Mouse (Mus musculus): ENCODE data around the gene Ppm1n. TPM values are rescaled to one million over a fixed set of nuclear protein-coding genes. Genes with fewer than 3 reads are reported as not detected.

Gene Ppm1n
- polyA plus RNA-seq, 1 experiment from 2014 or later = 0.32 TPM

DNA sequence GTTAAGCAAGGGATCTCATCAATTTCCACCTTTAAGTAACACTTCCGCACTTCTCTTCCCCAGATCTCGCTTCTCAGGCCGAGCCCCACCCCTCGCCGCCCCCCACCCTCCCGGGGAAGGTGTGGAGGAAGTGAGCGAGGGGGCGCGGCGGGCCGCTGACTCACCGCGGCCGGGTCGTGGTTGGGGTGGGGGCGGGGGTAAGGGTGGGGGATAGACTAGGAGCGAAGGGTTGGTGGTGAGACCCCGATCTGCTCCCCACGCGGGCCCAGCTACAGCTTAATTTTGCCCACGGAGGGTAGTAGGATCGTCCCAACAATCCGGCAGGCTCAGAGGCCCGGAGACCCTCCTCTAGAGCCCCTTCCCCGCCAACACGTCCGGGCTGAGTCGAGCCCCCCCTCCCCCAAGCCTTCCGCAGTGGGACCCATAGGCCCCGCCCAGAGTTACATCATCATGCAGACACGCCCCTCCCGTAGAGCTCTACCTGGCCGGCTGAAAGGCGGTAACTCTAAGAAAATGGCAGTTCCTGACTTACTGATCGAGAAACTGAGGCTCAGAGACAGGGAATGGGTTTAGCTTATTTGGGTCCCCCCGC is 7.6 kb downstream of the Ppm1n start:
- ATAC-seq = peak; percentile 68
- under 1% methylated on average over 36 of the region's 36 CpGs for whole genome bisulfite sequencing
- Histone ChIP-seq H3K4me1 (ENCODE audit: control insufficient read depth, insufficient read depth, low read length) (peaks cover 21% of the 10 kb centered on the region), H3K9me3 (ENCODE audit: control insufficient read depth, low read length) (peaks cover 3% of the 10 kb centered on the region; the same call in 1 of the 2 replicates), H3K36me3 (ENCODE audit: control insufficient read depth, insufficient read depth, low read length) (no peaks in the 10 kb centered on the region), H3K4me2 (ENCODE audit: low read depth, low read length) (peak overlapping the region; percentile 81), H3K9ac (ENCODE audit: low read depth, low read length) (peak overlapping the region; percentile 94), H3K27me3 (replicated peaks; ENCODE audit: control insufficient read depth, insufficient read depth, low read length) (no peaks in the 10 kb centered on the region), H3K4me3 (ENCODE audit: low read length) (peak overlapping the region; percentile 91), H3K27ac (ENCODE audit: low read length) (peak overlapping the region; percentile 98)

DNA sequence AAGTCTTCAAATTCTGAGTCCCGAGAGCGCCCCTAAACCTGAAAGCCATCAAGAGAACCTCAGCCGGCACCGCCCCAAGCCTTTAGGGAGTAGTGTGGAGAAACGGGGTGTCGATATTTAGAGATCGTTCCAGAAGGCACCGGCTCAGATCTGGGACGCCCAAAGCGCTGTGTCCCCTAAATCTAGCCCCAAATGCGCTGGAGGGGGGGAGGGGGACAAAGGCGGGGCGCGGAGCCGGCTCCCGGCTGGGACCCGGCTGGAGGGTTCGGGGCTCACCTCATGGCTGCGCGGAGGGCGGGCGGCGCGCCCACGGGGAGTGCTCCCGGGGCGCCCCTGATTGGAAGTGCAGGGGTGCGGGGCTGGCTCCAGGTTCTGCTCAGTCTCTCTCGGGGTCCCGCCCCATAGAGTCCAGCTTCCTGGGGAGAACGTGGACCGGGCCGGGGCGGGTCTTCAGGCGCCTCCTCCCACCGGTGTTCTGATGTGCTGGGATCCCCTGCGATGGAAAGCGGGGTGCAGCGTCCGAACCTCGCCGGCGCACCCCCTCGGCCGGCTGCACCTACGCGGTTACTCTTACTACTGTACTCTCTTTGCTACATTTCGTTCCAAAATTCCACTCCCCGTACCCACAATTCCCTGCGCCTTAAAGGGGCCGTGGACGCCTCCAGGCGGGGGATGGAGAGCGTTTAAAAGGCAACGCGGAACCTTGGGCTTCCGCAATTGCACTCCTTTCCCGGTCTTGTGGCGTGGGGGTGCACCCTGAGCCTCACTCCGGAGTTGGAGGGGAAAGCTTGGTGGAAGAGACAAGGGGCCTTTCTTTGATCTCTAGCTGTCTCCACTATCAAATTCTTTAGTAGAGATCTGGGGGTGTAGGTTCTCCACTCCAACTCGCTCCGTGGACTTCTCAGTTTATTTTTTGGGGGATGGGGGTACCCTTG is 8.4 kb downstream of the Ppm1n start, which contains the start of gene Vasp:
Gene Vasp (minus strand): TSS at position 580 of the 935 bp plus-strand sequence.
- H3K4me1 ChIP-seq (ENCODE audit: control insufficient read depth, insufficient read depth, low read length) = peaks cover 28% of the 10 kb centered on the region
- H3K9ac ChIP-seq (ENCODE audit: low read depth, low read length) = peak within 1 kb of the TSS; percentile 94
- no peaks in the 10 kb centered on the region for H3K27me3 ChIP-seq (replicated peaks; ENCODE audit: control insufficient read depth, insufficient read depth, low read length)
- H3K36me3 ChIP-seq (ENCODE audit: control insufficient read depth, insufficient read depth, low read length) = no peaks in the 10 kb centered on the region
- WGBS = under 1% methylated on average over 62 of the region's 62 CpGs
- H3K4me2 ChIP-seq (ENCODE audit: low read depth, low read length) = peak within 1 kb of the TSS; percentile 81
- peaks cover 3% of the 10 kb centered on the region; the same call in 1 of the 2 replicates for H3K9me3 ChIP-seq (ENCODE audit: control insufficient read depth, low read length)
- peak within 1 kb of the TSS; percentile 91 for H3K4me3 ChIP-seq (ENCODE audit: low read length)
- peak; percentile 73 for ATAC-seq
- H3K27ac ChIP-seq (ENCODE audit: low read length) = peak within 1 kb of the TSS; percentile 98

DNA sequence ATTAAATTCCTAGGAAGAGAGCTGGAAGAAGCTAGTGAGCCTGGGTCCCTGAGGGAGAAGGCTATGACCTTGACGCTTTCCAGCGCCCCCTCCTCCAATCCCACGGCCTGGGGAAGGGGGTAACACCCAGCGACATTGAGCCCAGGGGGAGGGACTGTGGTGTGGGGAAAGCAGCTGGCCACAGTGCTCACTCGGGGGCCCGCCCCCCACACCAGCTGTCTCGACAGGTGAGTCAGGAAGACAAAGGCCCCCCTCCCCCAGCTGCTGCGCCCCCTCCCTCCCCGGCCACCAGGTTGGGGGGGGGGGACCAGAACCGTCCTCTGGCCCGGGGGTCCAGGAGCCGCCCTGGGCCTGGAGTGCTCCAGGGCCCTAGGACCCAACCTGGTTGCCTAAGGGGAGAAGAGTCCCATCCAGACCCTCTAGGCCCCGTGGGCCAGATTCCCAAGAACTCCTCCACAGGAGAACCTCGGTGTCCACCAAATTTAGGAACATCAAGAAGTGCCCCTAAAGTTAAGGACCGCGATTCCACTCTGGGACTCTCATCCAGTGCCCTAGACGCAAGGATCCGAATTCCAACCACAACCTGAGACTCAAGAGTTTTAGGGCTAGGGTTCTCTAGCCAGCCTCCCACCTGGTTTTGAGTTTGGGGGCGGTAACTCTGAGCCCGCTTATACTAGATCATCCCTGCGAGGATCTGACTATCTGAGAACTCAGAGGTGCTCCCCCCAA is 9.2 kb downstream of the Ppm1n start:
- Histone ChIP-seq H3K27ac (ENCODE audit: low read length) (peak overlapping the region; percentile 98), H3K9ac (ENCODE audit: low read depth, low read length) (peak overlapping the region; percentile 94), H3K27me3 (replicated peaks; ENCODE audit: control insufficient read depth, insufficient read depth, low read length) (no peaks in the 10 kb centered on the region), H3K4me2 (ENCODE audit: low read depth, low read length) (peak overlapping the region; percentile 81), H3K36me3 (ENCODE audit: control insufficient read depth, insufficient read depth, low read length) (no peaks in the 10 kb centered on the region), H3K4me3 (ENCODE audit: low read length) (peak overlapping the region; percentile 91), H3K9me3 (ENCODE audit: control insufficient read depth, low read length) (no peaks in the 10 kb centered on the region), H3K4me1 (ENCODE audit: control insufficient read depth, insufficient read depth, low read length) (peaks cover 36% of the 10 kb centered on the region)
- no peak for ATAC-seq
- under 1% methylated on average over 20 of the region's 21 CpGs for WGBS

DNA sequence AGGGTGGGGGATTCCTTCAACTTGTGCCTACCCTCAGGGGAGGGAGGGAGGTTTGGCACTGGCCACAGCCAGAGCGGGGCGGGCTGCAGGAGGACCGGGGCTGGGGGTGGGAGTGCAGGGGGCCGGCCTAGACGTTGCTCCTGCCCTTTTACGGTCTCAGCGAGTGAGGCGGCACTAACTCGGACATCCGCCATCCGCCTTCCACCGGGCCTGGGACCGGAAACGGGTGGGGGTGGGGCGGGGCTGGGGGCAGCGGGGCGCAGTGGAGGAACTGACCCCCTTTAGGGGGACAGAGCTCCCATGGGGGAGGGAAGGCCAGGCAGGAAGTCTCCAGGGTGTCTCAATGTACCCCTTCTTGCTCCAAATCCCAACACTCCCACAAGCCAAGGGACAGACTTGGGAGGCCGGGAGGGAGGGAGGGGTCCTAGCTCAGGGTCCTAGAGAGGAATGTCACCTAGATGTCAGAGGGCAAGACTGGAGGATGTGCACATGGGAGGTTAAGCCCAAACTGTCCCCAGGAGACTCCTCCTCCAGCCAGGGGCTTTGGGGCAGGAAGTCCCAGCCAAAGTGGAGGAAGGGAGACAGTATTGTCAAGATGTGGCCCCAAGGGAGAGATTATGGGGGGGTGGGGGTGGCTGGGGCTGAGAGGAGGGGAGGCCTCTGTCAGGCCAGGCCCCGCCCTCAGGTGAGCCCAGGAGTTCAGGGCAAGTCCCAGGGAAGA is 10.0 kb downstream of the Ppm1n start:
- no peaks in the 10 kb centered on the region for H3K36me3 ChIP-seq (ENCODE audit: control insufficient read depth, insufficient read depth, low read length)
- H3K4me1 ChIP-seq (ENCODE audit: control insufficient read depth, insufficient read depth, low read length) = peaks cover 42% of the 10 kb centered on the region
- H3K4me2 ChIP-seq (ENCODE audit: low read depth, low read length) = peak overlapping the region; percentile 81
- no peaks in the 10 kb centered on the region for H3K27me3 ChIP-seq (replicated peaks; ENCODE audit: control insufficient read depth, insufficient read depth, low read length)
- peak overlapping the region; percentile 98 for H3K27ac ChIP-seq (ENCODE audit: low read length)
- no peaks in the 10 kb centered on the region for H3K9me3 ChIP-seq (ENCODE audit: control insufficient read depth, low read length)
- ATAC-seq = peak; percentile 43
- H3K9ac ChIP-seq (ENCODE audit: low read depth, low read length) = peak overlapping the region; percentile 94
- H3K4me3 ChIP-seq (ENCODE audit: low read length) = peak overlapping the region; percentile 91
- WGBS = under 1% methylated on average over 16 of the region's 19 CpGs

DNA sequence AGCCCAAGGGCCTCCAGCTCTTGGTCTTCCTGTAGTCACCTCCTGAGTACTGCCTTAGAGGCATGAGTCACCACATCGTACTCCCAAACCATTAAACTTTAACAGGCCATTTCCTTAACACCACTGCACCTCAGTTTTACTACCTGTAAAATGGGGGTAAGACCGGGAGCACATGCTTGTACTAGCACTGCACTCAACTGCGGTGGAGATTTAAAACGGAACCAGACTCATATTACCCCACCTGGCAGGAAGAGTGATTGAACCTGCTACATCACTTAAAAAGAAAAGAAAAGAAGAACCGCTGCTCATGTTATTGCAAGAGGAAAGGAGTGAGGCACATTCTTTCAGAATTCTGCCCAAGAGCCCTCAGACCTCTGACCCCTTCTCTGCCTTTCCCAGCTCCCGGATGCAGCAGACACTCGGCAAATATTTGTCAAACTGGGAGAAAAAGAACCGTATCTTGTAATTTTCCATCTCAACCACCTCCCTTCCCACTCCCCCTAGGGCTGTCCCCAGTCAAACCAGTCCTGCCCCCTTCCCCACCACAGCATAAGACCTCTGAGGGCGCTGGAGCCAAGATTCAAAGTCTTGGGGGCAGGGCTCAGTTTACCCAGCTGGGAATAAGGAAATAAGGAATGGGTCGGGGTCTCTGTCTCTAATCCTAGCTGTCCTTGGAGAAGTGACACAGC is 10.7 kb downstream of the Ppm1n start:
- no peak for ATAC-seq
- 25% methylated on average over 10 of the region's 10 CpGs for WGBS
- H3K4me2 ChIP-seq (ENCODE audit: low read depth, low read length) = peak overlapping the region; percentile 81

DNA sequence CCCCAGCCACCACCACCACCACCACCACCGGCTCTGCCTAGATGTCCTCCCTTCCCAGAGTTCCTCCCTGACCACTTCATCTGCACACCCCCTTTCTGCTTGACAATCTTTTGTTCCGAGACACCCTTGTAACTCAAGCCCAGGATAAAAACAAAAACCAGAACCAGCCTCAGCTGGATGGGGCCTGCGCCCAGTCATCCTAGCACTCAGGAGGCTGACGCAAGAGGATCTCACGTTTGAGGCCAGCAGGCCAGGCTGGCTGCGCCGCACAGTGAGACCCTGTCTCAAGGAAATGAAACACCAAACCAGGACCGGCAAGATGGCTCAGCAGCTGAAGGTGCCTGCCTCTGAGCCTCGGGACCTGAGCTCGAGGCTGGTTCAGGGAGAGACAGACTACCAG is 12.8 kb downstream of the Ppm1n start:
- Histone ChIP-seq H3K27ac (ENCODE audit: low read length) (peak overlapping the region; percentile 73), H3K4me1 (ENCODE audit: control insufficient read depth, insufficient read depth, low read length) (peaks cover 40% of the 10 kb centered on the region), H3K9me3 (ENCODE audit: control insufficient read depth, low read length) (no peaks in the 10 kb centered on the region), H3K4me2 (ENCODE audit: low read depth, low read length) (peak overlapping the region; percentile 46), H3K36me3 (ENCODE audit: control insufficient read depth, insufficient read depth, low read length) (peaks cover 12% of the 10 kb centered on the region; the same call in 1 of the 2 replicates), H3K4me3 (ENCODE audit: low read length) (no peak overlapping the region), H3K27me3 (replicated peaks; ENCODE audit: control insufficient read depth, insufficient read depth, low read length) (no peaks in the 10 kb centered on the region), H3K9ac (ENCODE audit: low read depth, low read length) (peak overlapping the region; percentile 52; the same call in 1 of the 2 replicates)
- 44% methylated on average over 10 of the region's 10 CpGs for WGBS
- ATAC-seq = no peak

More for the DNA sequence above, 10.7 kb downstream of the Ppm1n start:
- Histone ChIP-seq H3K4me1 (ENCODE audit: control insufficient read depth, insufficient read depth, low read length) (peaks cover 42% of the 10 kb centered on the region), H3K27ac (ENCODE audit: low read length) (peak overlapping the region; percentile 98), H3K9ac (ENCODE audit: low read depth, low read length) (peak overlapping the region; percentile 94), H3K9me3 (ENCODE audit: control insufficient read depth, low read length) (no peaks in the 10 kb centered on the region), H3K36me3 (ENCODE audit: control insufficient read depth, insufficient read depth, low read length) (peaks cover 6% of the 10 kb centered on the region; the same call in 1 of the 2 replicates), H3K4me3 (ENCODE audit: low read length) (peak overlapping the region; percentile 91), H3K27me3 (replicated peaks; ENCODE audit: control insufficient read depth, insufficient read depth, low read length) (no peaks in the 10 kb centered on the region)

DNA sequence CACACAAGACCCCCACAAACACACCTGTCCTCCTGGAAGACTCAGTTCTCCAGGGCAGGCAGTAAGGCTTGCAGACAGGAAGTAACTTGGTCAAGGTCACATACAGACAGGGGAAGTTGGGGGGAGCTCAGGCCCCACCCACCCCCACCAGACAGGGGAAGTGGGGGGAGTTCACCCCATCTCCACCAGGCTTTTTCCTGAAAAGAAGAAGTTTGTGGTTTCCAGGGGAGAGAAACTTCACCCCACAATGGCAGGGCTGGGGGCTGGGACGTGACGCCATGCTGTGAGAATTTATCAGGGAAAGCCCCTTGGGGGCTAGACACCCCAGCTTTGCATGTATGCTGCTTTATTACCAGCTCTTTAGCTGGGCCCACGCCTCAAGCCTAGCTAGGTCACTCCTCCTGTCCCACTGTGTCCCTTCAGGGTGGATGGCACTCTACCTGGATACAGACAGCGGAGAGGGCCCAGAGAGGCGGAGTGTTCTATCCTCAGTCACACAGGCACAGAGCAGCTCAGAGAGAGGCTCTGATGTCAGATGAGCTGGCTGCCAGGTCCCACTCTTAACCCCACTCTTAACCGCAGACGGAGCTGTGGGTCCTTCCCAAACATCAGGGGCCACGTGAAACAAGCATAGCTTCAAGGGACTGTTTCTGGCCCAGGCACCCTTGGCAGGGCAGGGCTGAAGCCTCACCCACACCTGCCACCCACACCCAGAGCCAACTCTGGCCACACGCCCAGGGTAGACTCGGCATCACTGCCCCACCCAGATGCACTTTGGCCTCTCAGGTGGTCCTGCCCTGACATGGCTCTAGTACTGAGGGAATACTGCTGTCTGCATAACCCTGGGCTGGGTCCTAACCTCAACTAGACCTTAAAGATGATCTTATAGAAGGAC is 13.7 kb downstream of the Ppm1n start:
- no peaks in the 10 kb centered on the region for H3K9me3 ChIP-seq (ENCODE audit: control insufficient read depth, low read length)
- peak; percentile 61 for ATAC-seq
- no peaks in the 10 kb centered on the region for H3K27me3 ChIP-seq (replicated peaks; ENCODE audit: control insufficient read depth, insufficient read depth, low read length)
- peaks cover 18% of the 10 kb centered on the region; the same call in 1 of the 2 replicates for H3K36me3 ChIP-seq (ENCODE audit: control insufficient read depth, insufficient read depth, low read length)
- peaks cover 40% of the 10 kb centered on the region for H3K4me1 ChIP-seq (ENCODE audit: control insufficient read depth, insufficient read depth, low read length)
- 62% methylated on average over 10 of the region's 10 CpGs for WGBS
- peak overlapping the region; percentile 9; the same call in 1 of the 2 replicates for H3K4me3 ChIP-seq (ENCODE audit: low read length)
- peak overlapping the region; percentile 52 for H3K9ac ChIP-seq (ENCODE audit: low read depth, low read length)
- peak overlapping the region; percentile 46 for H3K4me2 ChIP-seq (ENCODE audit: low read depth, low read length)
- peak overlapping the region; percentile 73 for H3K27ac ChIP-seq (ENCODE audit: low read length)
